Mouse (Mus musculus) bone marrow, adult 2 months (tissue): ENCODE data around the gene Reln.

ENCODE experiments used
- CTCF ChIP-seq: fragments of 200-500 bp; IDR thresholded peaks from 2 replicates; pipeline ENCODE4 v1.5.1; 2011; ENCODE audit warnings: low read length, control low read depth; ENCODE audit not compliant: control insufficient read depth, insufficient read depth
- POLR2A ChIP-seq: fragments of 200-500 bp; IDR thresholded peaks from 2 replicates; pipeline ENCODE4 v1.6.1; 2011; ENCODE audit warnings: low read depth, mild to moderate bottlenecking, control low read depth, low read length, borderline replicate concordance; ENCODE audit not compliant: control insufficient read depth

DNA sequence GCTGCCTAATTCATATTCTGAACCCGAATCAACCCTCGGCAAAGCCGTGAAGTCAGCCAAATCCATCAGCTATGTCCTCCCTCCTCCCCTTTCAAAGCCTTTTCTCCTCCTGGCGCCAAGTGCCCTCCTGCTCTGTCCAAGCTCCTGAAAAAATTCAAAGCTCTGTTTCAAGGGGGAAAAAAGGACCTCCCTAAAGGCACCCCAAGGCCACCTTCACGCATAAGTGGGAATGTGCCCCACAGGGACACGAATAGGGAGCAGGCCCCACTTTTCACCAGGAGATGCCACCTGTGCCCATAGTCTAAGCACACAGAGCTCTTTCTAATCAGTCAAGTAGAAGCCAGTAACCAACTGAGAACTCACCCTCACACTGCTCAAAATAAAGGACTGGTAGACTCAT lies 96.7 kb downstream of the Reln start:
- TF ChIP-seq CTCF (no peak), POLR2A (no peak)
